Mouse (Mus musculus): ENCODE results near the gene Gm20388. TPM values are rescaled to one million over a fixed set of nuclear protein-coding genes. Genes with fewer than 3 reads are reported as not detected.
"Not testable (repeated sequence)": the region's sequence is repeated elsewhere in the genome, so short reads cannot be mapped to it uniquely, and the experiment has no call there.

Gm20388 gene
- polyA plus RNA-seq, 2 experiments: 8.5 TPM; not detected in 1

GRCm38 (mm10) chr8:122630696-122631095, 2720.1 kb downstream of the Gm20388 start:
- DNase-seq (ENCODE audit: low read depth in 3 of 3, low spot score in 3 of 3) (no peak), ATAC-seq (ENCODE audit: insufficient read depth) (no peak)
- Histone ChIP-seq H3K4me1 (replicated peaks; ENCODE audit: control insufficient read depth in 2 of 2, insufficient read depth in 2 of 2, low read length in 1 of 2) (peaks cover 4 to 5% of the 10 kb centered on the region in 2 experiments), H3K27me3 (ENCODE audit: control insufficient read depth, insufficient read depth, low read length) (no peaks in the 10 kb centered on the region), H3K4me2 (ENCODE audit: low read depth) (no peak overlapping the region), H3K9ac (replicated peaks) (no peak overlapping the region), H3K9me3 (ENCODE audit: control insufficient read depth, low read length) (no peaks in the 10 kb centered on the region), H3K36me3 (replicated peaks; ENCODE audit: control insufficient read depth, insufficient read depth, low read depth) (peaks cover 22% of the 10 kb centered on the region), H3K27ac (no peak overlapping the region), H3K4me3 (ENCODE audit: insufficient read depth in 1 of 2, low read depth in 2 of 2, low read length in 2 of 2) (no peak overlapping the region)
- TF ChIP-seq CTCF (IDR thresholded peaks at IDR 0.05; ENCODE audit: low read depth): no peak
- no peak for TF ChIP-seq EP300 (IDR thresholded peaks at IDR 0.05; ENCODE audit: low read depth)
- WGBS (ENCODE audit: insufficient replicate concordance): 78% methylated on average over 22 of the region's 22 CpGs

GRCm38 (mm10) chr8:122632134-122632533, 2721.5 kb downstream of the Gm20388 start:
- WGBS (ENCODE audit: insufficient replicate concordance): 53% methylated on average over 3 of the region's 3 CpGs
- H3K4me2 ChIP-seq (ENCODE audit: low read depth); H3K27me3 ChIP-seq (ENCODE audit: control insufficient read depth, insufficient read depth, low read length); H3K9me3 ChIP-seq (ENCODE audit: control insufficient read depth, low read length); DNase-seq (ENCODE audit: low read depth in 3 of 3, low spot score in 3 of 3); H3K4me3 ChIP-seq (ENCODE audit: insufficient read depth in 1 of 2, low read depth in 2 of 2, low read length in 2 of 2); H3K27ac ChIP-seq; H3K9ac ChIP-seq (replicated peaks); ATAC-seq (ENCODE audit: insufficient read depth): not testable (repeated sequence)
- Histone ChIP-seq H3K36me3 (replicated peaks; ENCODE audit: control insufficient read depth, insufficient read depth, low read depth) (peaks cover 26% of the 10 kb centered on the region), H3K4me1 (replicated peaks; ENCODE audit: control insufficient read depth in 2 of 2, insufficient read depth in 2 of 2, low read length in 1 of 2) (peaks cover 16 to 18% of the 10 kb centered on the region in 2 experiments)
- 0 out of 2 replicates have a peak, but pooled peaks have one; percentile 4 for TF ChIP-seq CTCF (IDR thresholded peaks at IDR 0.05; ENCODE audit: low read depth)

- Histone ChIP-seq H3K4me1 (replicated peaks; ENCODE audit: control insufficient read depth in 2 of 2, insufficient read depth in 2 of 2, low read length in 1 of 2) (peaks cover 16 to 18% of the 10 kb centered on the region in 2 experiments), H3K4me2 (ENCODE audit: low read depth) (no peak overlapping the region), H3K27me3 (ENCODE audit: control insufficient read depth, insufficient read depth, low read length) (no peaks in the 10 kb centered on the region), H3K27ac (no peak overlapping the region), H3K9ac (replicated peaks) (no peak overlapping the region), H3K36me3 (replicated peaks; ENCODE audit: control insufficient read depth, insufficient read depth, low read depth) (peaks cover 32% of the 10 kb centered on the region), H3K9me3 (ENCODE audit: control insufficient read depth, low read length) (no peaks in the 10 kb centered on the region), H3K4me3 (ENCODE audit: insufficient read depth in 1 of 2, low read depth in 2 of 2, low read length in 2 of 2) (no peak overlapping the region)
- no peak for TF ChIP-seq EP300 (IDR thresholded peaks at IDR 0.05; ENCODE audit: low read depth)
- no peak for TF ChIP-seq CTCF (IDR thresholded peaks at IDR 0.05; ENCODE audit: low read depth)
- DNase-seq (ENCODE audit: low read depth in 3 of 3, low spot score in 3 of 3) (no peak), ATAC-seq (ENCODE audit: insufficient read depth) (no peak)
- 91% methylated on average over 14 of the region's 14 CpGs for WGBS (ENCODE audit: insufficient replicate concordance)
Measured at GRCm38 (mm10) chr8:122633205-122633604, 2722.6 kb downstream of the Gm20388 start.

GRCm38 (mm10) chr8:122635878-122636802, 2725.5 kb downstream of the Gm20388 start:
- H3K4me1 ChIP-seq (replicated peaks; ENCODE audit: control insufficient read depth in 2 of 2, insufficient read depth in 2 of 2, low read length in 1 of 2): peaks cover 16 to 18% of the 10 kb centered on the region in 2 experiments
- H3K27ac ChIP-seq: peak overlapping the region; percentile 70
- no peak overlapping the region for H3K4me3 ChIP-seq (ENCODE audit: insufficient read depth in 1 of 2, low read depth in 2 of 2, low read length in 2 of 2)
- 38% methylated on average over 14 of the region's 14 CpGs for WGBS (ENCODE audit: insufficient replicate concordance)
- no peaks in the 10 kb centered on the region for H3K27me3 ChIP-seq (ENCODE audit: control insufficient read depth, insufficient read depth, low read length)
- peak; percentile 81 for TF ChIP-seq EP300 (IDR thresholded peaks at IDR 0.05; ENCODE audit: low read depth)
- no peak for TF ChIP-seq CTCF (IDR thresholded peaks at IDR 0.05; ENCODE audit: low read depth)
- ATAC-seq (ENCODE audit: insufficient read depth) (peak; percentile 86), DNase-seq (ENCODE audit: low read depth in 3 of 3, low spot score in 3 of 3) (peak; percentile 67 to 77 (median 68))
- peak overlapping the region; percentile 47 for H3K4me2 ChIP-seq (ENCODE audit: low read depth)
- no peaks in the 10 kb centered on the region for H3K9me3 ChIP-seq (ENCODE audit: control insufficient read depth, low read length)
- peaks cover 25% of the 10 kb centered on the region for H3K36me3 ChIP-seq (replicated peaks; ENCODE audit: control insufficient read depth, insufficient read depth, low read depth)
- 0 out of 2 replicates have a peak overlapping the region, but pooled peaks have one; percentile 33 for H3K9ac ChIP-seq (replicated peaks)

GRCm38 (mm10) chr8:122636803-122637175, 2726.1 kb downstream of the Gm20388 start:
- no peak for TF ChIP-seq CTCF (IDR thresholded peaks at IDR 0.05; ENCODE audit: low read depth)
- no peak for TF ChIP-seq EP300 (IDR thresholded peaks at IDR 0.05; ENCODE audit: low read depth)
- Histone ChIP-seq H3K4me1 (replicated peaks; ENCODE audit: control insufficient read depth in 2 of 2, insufficient read depth in 2 of 2, low read length in 1 of 2) (peaks cover 16 to 18% of the 10 kb centered on the region in 2 experiments), H3K36me3 (replicated peaks; ENCODE audit: control insufficient read depth, insufficient read depth, low read depth) (peaks cover 25% of the 10 kb centered on the region), H3K4me2 (ENCODE audit: low read depth) (peak overlapping the region; percentile 47), H3K27ac (peak overlapping the region; percentile 70), H3K9ac (replicated peaks) (no peak overlapping the region), H3K4me3 (ENCODE audit: insufficient read depth in 1 of 2, low read depth in 2 of 2, low read length in 2 of 2) (no peak overlapping the region), H3K9me3 (ENCODE audit: control insufficient read depth, low read length) (no peaks in the 10 kb centered on the region), H3K27me3 (ENCODE audit: control insufficient read depth, insufficient read depth, low read length) (no peaks in the 10 kb centered on the region)
- 61% methylated on average over 9 of the region's 9 CpGs for WGBS (ENCODE audit: insufficient replicate concordance)
- peak in 1 of 3 experiments; percentile 11 for DNase-seq (ENCODE audit: low read depth in 3 of 3, low spot score in 3 of 3)
- ATAC-seq (ENCODE audit: insufficient read depth): no peak

Measured in liver, embryonic 14.5 days (tissue).